Mouse (Mus musculus): ENCODE data around the gene Chrng. TPM values are rescaled to one million over a fixed set of nuclear protein-coding genes. Genes with fewer than 3 reads are reported as not detected.
A peak's percentile ranks its signal among the peaks of the same experiment; 100 is the strongest.

Gene Chrng
- not detected in 2 replicates for polyA plus RNA-seq (2014; fragmentation: Nextera tagmentation; extraction: Ambion mirVana)

- DNase-seq = no peak
- H3K36me3 ChIP-seq (ENCODE audit: control insufficient read depth, insufficient read depth, low read length) = no peaks in the 10 kb centered on the region
These were observed at the start of gene Chrng for GRCm38 (mm10) chr1:87204465-87204864. Gene Chrng, plus strand, starts transcription at chr1:87204657.

GRCm38 (mm10) chr1:87155531-87156198 lies 48.8 kb upstream of the Chrng start:
- Histone ChIP-seq H3K9me3 (ENCODE audit: control insufficient read depth, low read length) (no peaks in the 10 kb centered on the region), H3K4me1 (ENCODE audit: control insufficient read depth, insufficient read depth, low read length) (0 out of 2 replicates have a peak, but pooled peaks cover 4% of the 10 kb centered on the region), H3K9ac (replicated peaks; ENCODE audit: low read length) (peak overlapping the region; percentile 65), H3K27me3 (ENCODE audit: control insufficient read depth, insufficient read depth, low read length) (peaks cover 72% of the 10 kb centered on the region), H3K4me2 (ENCODE audit: low read length) (peak overlapping the region; percentile 71), H3K4me3 (replicated peaks; ENCODE audit: low read depth, low read length) (peak overlapping the region; percentile 47), H3K27ac (replicated peaks; ENCODE audit: low read depth, low read length) (0 out of 2 replicates have a peak overlapping the region, but pooled peaks have one; percentile 13), H3K36me3 (ENCODE audit: control insufficient read depth, insufficient read depth, low read length) (no peaks in the 10 kb centered on the region)
- 0 out of 2 replicates have a peak, but pooled peaks have one; percentile 9 for ATAC-seq (ENCODE audit: low FRiP score, low TSS enrichment)
- under 1% methylated on average over 49 of the region's 56 CpGs for WGBS
- DNase-seq = peak; percentile 79

More at GRCm38 (mm10) chr1:87204465-87204864, at the start of gene Chrng:
- no peaks in the 10 kb centered on the region for H3K4me1 ChIP-seq (ENCODE audit: control insufficient read depth, insufficient read depth, low read length)
- H3K4me3 ChIP-seq (replicated peaks; ENCODE audit: low read depth, low read length) = no peak within 1 kb of the TSS
- H3K9me3 ChIP-seq (ENCODE audit: control insufficient read depth, low read length) = no peaks in the 10 kb centered on the region
- no peak within 1 kb of the TSS for H3K9ac ChIP-seq (replicated peaks; ENCODE audit: low read length)
- H3K27ac ChIP-seq (replicated peaks; ENCODE audit: low read depth, low read length) = no peak within 1 kb of the TSS
- WGBS = 91% methylated on average over 7 of the region's 7 CpGs
- H3K27me3 ChIP-seq (ENCODE audit: control insufficient read depth, insufficient read depth, low read length) = 0 out of 2 replicates have a peak, but pooled peaks cover 8% of the 10 kb centered on the region
- H3K4me2 ChIP-seq (ENCODE audit: low read length) = no peak within 1 kb of the TSS
- ATAC-seq (ENCODE audit: low FRiP score, low TSS enrichment) = no peak

GRCm38 (mm10) chr1:87156199-87156587 lies 48.3 kb upstream of the Chrng start, which contains the start of gene Ecel1:
Gene Ecel1, minus strand, starts transcription at chr1:87156521.
- H3K9me3 ChIP-seq (ENCODE audit: control insufficient read depth, low read length) = no peaks in the 10 kb centered on the region
- no peaks in the 10 kb centered on the region for H3K36me3 ChIP-seq (ENCODE audit: control insufficient read depth, insufficient read depth, low read length)
- peaks cover 69% of the 10 kb centered on the region for H3K27me3 ChIP-seq (ENCODE audit: control insufficient read depth, insufficient read depth, low read length)
- 0 out of 2 replicates have a peak within 1 kb of the TSS, but pooled peaks have one; percentile 13 for H3K27ac ChIP-seq (replicated peaks; ENCODE audit: low read depth, low read length)
- ATAC-seq (ENCODE audit: low FRiP score, low TSS enrichment) (peak; percentile 24; the same call in 1 of the 2 replicates), DNase-seq (no peak)
- H3K4me3 ChIP-seq (replicated peaks; ENCODE audit: low read depth, low read length) = peak within 1 kb of the TSS; percentile 47
- H3K4me1 ChIP-seq (ENCODE audit: control insufficient read depth, insufficient read depth, low read length) = 0 out of 2 replicates have a peak, but pooled peaks cover 4% of the 10 kb centered on the region
- H3K9ac ChIP-seq (replicated peaks; ENCODE audit: low read length) = peak within 1 kb of the TSS; percentile 65
- peak within 1 kb of the TSS; percentile 71 for H3K4me2 ChIP-seq (ENCODE audit: low read length)
- under 1% methylated on average over 12 of the region's 12 CpGs for WGBS

GRCm38 (mm10) chr1:87159396-87159795 lies 45.1 kb upstream of the Chrng start:
- DNase-seq = no peak
- H3K4me2 ChIP-seq (ENCODE audit: low read length) = no peak overlapping the region
- no peak overlapping the region for H3K4me3 ChIP-seq (replicated peaks; ENCODE audit: low read depth, low read length)
- H3K9me3 ChIP-seq (ENCODE audit: control insufficient read depth, low read length) = no peaks in the 10 kb centered on the region
- WGBS = 73% methylated on average over 3 of the region's 3 CpGs
- no peak overlapping the region for H3K9ac ChIP-seq (replicated peaks; ENCODE audit: low read length)
- ATAC-seq (ENCODE audit: low FRiP score, low TSS enrichment) = no peak
- H3K27me3 ChIP-seq (ENCODE audit: control insufficient read depth, insufficient read depth, low read length) = peaks cover 37% of the 10 kb centered on the region
- H3K36me3 ChIP-seq (ENCODE audit: control insufficient read depth, insufficient read depth, low read length) = no peaks in the 10 kb centered on the region
- no peak overlapping the region for H3K27ac ChIP-seq (replicated peaks; ENCODE audit: low read depth, low read length)
- H3K4me1 ChIP-seq (ENCODE audit: control insufficient read depth, insufficient read depth, low read length) = peaks cover 7% of the 10 kb centered on the region; the same call in 1 of the 2 replicates

GRCm38 (mm10) chr1:87164164-87164795 lies 40.2 kb upstream of the Chrng start:
- no peaks in the 10 kb centered on the region for H3K9me3 ChIP-seq (ENCODE audit: control insufficient read depth, low read length)
- 0 out of 2 replicates have a peak overlapping the region, but pooled peaks have one; percentile 6 for H3K27ac ChIP-seq (replicated peaks; ENCODE audit: low read depth, low read length)
- DNase-seq (no peak), ATAC-seq (ENCODE audit: low FRiP score, low TSS enrichment) (no peak)
- H3K4me1 ChIP-seq (ENCODE audit: control insufficient read depth, insufficient read depth, low read length) = peaks cover 10% of the 10 kb centered on the region; the same call in 1 of the 2 replicates
- no peak overlapping the region for H3K4me3 ChIP-seq (replicated peaks; ENCODE audit: low read depth, low read length)
- H3K9ac ChIP-seq (replicated peaks; ENCODE audit: low read length) = no peak overlapping the region
- H3K4me2 ChIP-seq (ENCODE audit: low read length) = no peak overlapping the region
- H3K27me3 ChIP-seq (ENCODE audit: control insufficient read depth, insufficient read depth, low read length) = no peaks in the 10 kb centered on the region
- no peaks in the 10 kb centered on the region for H3K36me3 ChIP-seq (ENCODE audit: control insufficient read depth, insufficient read depth, low read length)
- WGBS = 43% methylated on average over 11 of the region's 11 CpGs

GRCm38 (mm10) chr1:87164796-87165184 lies 39.7 kb upstream of the Chrng start:
- ATAC-seq (ENCODE audit: low FRiP score, low TSS enrichment) (no peak), DNase-seq (no peak)
- Histone ChIP-seq H3K4me2 (ENCODE audit: low read length) (no peak overlapping the region), H3K4me1 (ENCODE audit: control insufficient read depth, insufficient read depth, low read length) (peaks cover 15% of the 10 kb centered on the region), H3K9me3 (ENCODE audit: control insufficient read depth, low read length) (no peaks in the 10 kb centered on the region), H3K27me3 (ENCODE audit: control insufficient read depth, insufficient read depth, low read length) (no peaks in the 10 kb centered on the region), H3K27ac (replicated peaks; ENCODE audit: low read depth, low read length) (0 out of 2 replicates have a peak overlapping the region, but pooled peaks have one; percentile 6), H3K9ac (replicated peaks; ENCODE audit: low read length) (no peak overlapping the region), H3K36me3 (ENCODE audit: control insufficient read depth, insufficient read depth, low read length) (no peaks in the 10 kb centered on the region), H3K4me3 (replicated peaks; ENCODE audit: low read depth, low read length) (no peak overlapping the region)
- 54% methylated on average over 9 of the region's 9 CpGs for WGBS

GRCm38 (mm10) chr1:87170458-87170857 lies 34.0 kb upstream of the Chrng start:
- WGBS = 10% methylated on average over 19 of the region's 19 CpGs
- Histone ChIP-seq H3K27me3 (ENCODE audit: control insufficient read depth, insufficient read depth, low read length) (no peaks in the 10 kb centered on the region), H3K4me1 (ENCODE audit: control insufficient read depth, insufficient read depth, low read length) (peaks cover 36% of the 10 kb centered on the region), H3K27ac (replicated peaks; ENCODE audit: low read depth, low read length) (no peak overlapping the region), H3K9ac (replicated peaks; ENCODE audit: low read length) (no peak overlapping the region), H3K36me3 (ENCODE audit: control insufficient read depth, insufficient read depth, low read length) (no peaks in the 10 kb centered on the region), H3K4me2 (ENCODE audit: low read length) (no peak overlapping the region), H3K4me3 (replicated peaks; ENCODE audit: low read depth, low read length) (no peak overlapping the region), H3K9me3 (ENCODE audit: control insufficient read depth, low read length) (no peaks in the 10 kb centered on the region)
- ATAC-seq (ENCODE audit: low FRiP score, low TSS enrichment) (peak; percentile 51; the same call in 1 of the 2 replicates), DNase-seq (peak; percentile 46)

GRCm38 (mm10) chr1:87171312-87171711 lies 33.1 kb upstream of the Chrng start:
- H3K4me2 ChIP-seq (ENCODE audit: low read length) = no peak overlapping the region
- ATAC-seq (ENCODE audit: low FRiP score, low TSS enrichment) (no peak), DNase-seq (peak; percentile 57)
- H3K36me3 ChIP-seq (ENCODE audit: control insufficient read depth, insufficient read depth, low read length) = no peaks in the 10 kb centered on the region
- H3K9me3 ChIP-seq (ENCODE audit: control insufficient read depth, low read length) = no peaks in the 10 kb centered on the region
- no peak overlapping the region for H3K4me3 ChIP-seq (replicated peaks; ENCODE audit: low read depth, low read length)
- no peak overlapping the region for H3K27ac ChIP-seq (replicated peaks; ENCODE audit: low read depth, low read length)
- 93% methylated on average over 1 of the region's 1 CpGs for WGBS
- no peak overlapping the region for H3K9ac ChIP-seq (replicated peaks; ENCODE audit: low read length)
- H3K27me3 ChIP-seq (ENCODE audit: control insufficient read depth, insufficient read depth, low read length) = no peaks in the 10 kb centered on the region
- peaks cover 44% of the 10 kb centered on the region for H3K4me1 ChIP-seq (ENCODE audit: control insufficient read depth, insufficient read depth, low read length)

Data from midbrain, embryonic 14.5 days (tissue).